8 mouse cellular contexts compared by ENCODE assay signal in the genomic region with DNA sequence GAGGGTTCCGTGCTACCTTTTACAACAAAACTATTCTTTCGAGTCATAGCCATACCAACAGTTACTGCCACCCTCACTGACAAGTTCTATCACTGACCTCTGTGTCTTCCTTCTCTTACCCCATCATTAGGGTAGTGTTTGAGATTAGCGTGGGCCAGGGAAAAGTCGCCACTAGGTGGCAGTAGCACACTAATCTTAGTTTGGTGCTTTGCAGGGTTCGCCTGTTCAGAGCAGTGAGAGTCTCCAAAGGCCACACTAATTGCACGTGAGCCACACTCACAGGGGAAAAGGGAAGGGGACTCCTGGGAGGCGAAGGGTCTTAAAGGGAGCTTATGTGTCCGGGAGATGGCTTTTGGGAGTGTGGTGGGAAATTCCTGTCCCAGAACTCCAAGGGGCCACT. TPM values are rescaled to one million over a fixed set of nuclear protein-coding genes. Genes with fewer than 3 reads are reported as not detected.
A peak's percentile ranks its signal among the peaks of the same experiment; 100 is the strongest.
DNase-seq lines count a peak whose midpoint lies in the region; ATAC-seq and TF ChIP-seq lines count a peak whose summit lies in the region.

No protein-coding gene starts in this region.

- DNase-seq in CH12.LX (ENCODE audit: extremely low read depth) = peak; percentile 86
- DNase-seq in brain, adult 2 months (ENCODE audit: low read depth, low spot score) = peak; percentile 93
- peak; percentile 65 to 80 for DNase-seq in heart, postnatal 36 days
- DNase-seq in layer of hippocampus, adult 11-12 months (ENCODE audit: low spot score) = peak; percentile 91
- DNase-seq in ovary, postnatal 14 days (ENCODE audit: low spot score) = peak; percentile 70
- DNase-seq in thymus, postnatal 0 days (ENCODE audit: low spot score) = peak; percentile 75

- dilution Hi-C loops in CH12.LX (cut with MboI; ENCODE audit: extremely low pct_ligation_motif_present, extremely low pct_unique_long_range_greater_than_20kb, low sequenced_read_pairs) = loop anchor here (25.0 kb wide), 1 partner anchor 412 kb away; no protein-coding TSS in a partner anchor

- no peaks in the 10 kb centered on the region for H3K9me3 ChIP-seq in CH12.LX (replicated peaks; ENCODE audit: low read length)
- H3K9me3 ChIP-seq in lung, embryonic 15.5 days = no peaks in the 10 kb centered on the region

- TF ChIP-seq RAD21 in CH12.LX (IDR thresholded peaks at IDR 0.05; ENCODE audit: low read depth, low read length) = peak; percentile 98

- no peaks in the 10 kb centered on the region for H3K36me3 ChIP-seq in CH12.LX (replicated peaks in 1 of 2; ENCODE audit: control insufficient read depth in 1 of 2, insufficient read depth in 1 of 2, low read length in 1 of 2)
- no peaks in the 10 kb centered on the region for H3K36me3 ChIP-seq in lung, embryonic 15.5 days

- no peak overlapping the region for H3K4me3 ChIP-seq in CH12.LX (replicated peaks in 1 of 3; ENCODE audit: low read depth in 2 of 3, low read length in 2 of 3, poor library complexity in 1 of 3)
- no peak overlapping the region for H3K4me3 ChIP-seq in lung, embryonic 15.5 days

- peak; percentile 86 to 96 for TF ChIP-seq CTCF in CH12.LX (conservative IDR thresholded peaks at IDR 0.05 in 1 of 2, IDR thresholded peaks at IDR 0.05 in 1 of 2; ENCODE audit: low read depth in 2 of 2, low read length in 2 of 2)

- peak overlapping the region; percentile 33 for H3K4me2 ChIP-seq in CH12.LX (ENCODE audit: insufficient read depth, low read depth, poor library complexity, severe bottlenecking)
- H3K4me2 ChIP-seq in lung, embryonic 15.5 days = no peak overlapping the region

- H3K4me1 ChIP-seq in CH12.LX (ENCODE audit: control insufficient read depth in 1 of 2, insufficient read depth in 2 of 2) = peaks cover 0 to 5% of the 10 kb centered on the region in 2 experiments; a peak in 2 of 4 replicates
- H3K4me1 ChIP-seq in lung, embryonic 15.5 days = 0 out of 2 replicates have a peak, but pooled peaks cover 5% of the 10 kb centered on the region

- ATAC-seq in erythroblast, adult 5-6 weeks (replicated peaks; ENCODE audit: low FRiP score, poor library complexity, severe bottlenecking) = peak; percentile 69
- peak; percentile 72; the same call in 1 of the 2 replicates for ATAC-seq in lung, embryonic 15.5 days (ENCODE audit: borderline replicate concordance, extremely low read depth, low FRiP score, low TSS enrichment)

- in situ Hi-C loops in CH12.LX (cut with MboI; ENCODE audit: low pct_ligation_motif_present, low pct_unique_long_range_greater_than_20kb, low sequenced_read_pairs) = no loop called here

- 13% methylated on average over 8 of the region's 8 CpGs for WGBS in lung, embryonic 15.5 days

- TF ChIP-seq POLR2A in CH12.LX (IDR thresholded peaks at IDR 0.05; ENCODE audit: low read depth, low read length) = no peak

- H3K79me2 ChIP-seq in CH12.LX (replicated peaks; ENCODE audit: control insufficient read depth, extremely low read depth, insufficient read depth, poor library complexity, severe bottlenecking) = no peaks in the 10 kb centered on the region

- H3K27ac ChIP-seq in CH12.LX (ENCODE audit: insufficient read depth, low read depth) = no peak overlapping the region
- H3K27ac ChIP-seq in lung, embryonic 15.5 days = no peak overlapping the region

- no peak overlapping the region for H3K9ac ChIP-seq in CH12.LX (ENCODE audit: insufficient read depth, low read depth)
- no peak overlapping the region for H3K9ac ChIP-seq in lung, embryonic 15.5 days

- no peak for TF ChIP-seq EP300 in CH12.LX (IDR thresholded peaks at IDR 0.05; ENCODE audit: low read length)

- no peaks in the 10 kb centered on the region for H3K27me3 ChIP-seq in CH12.LX (replicated peaks)
- no peaks in the 10 kb centered on the region for H3K27me3 ChIP-seq in lung, embryonic 15.5 days

- intact Hi-C loops in heart, postnatal 36 days (cut with DNase I) = loop anchor here (1.0 to 10.0 kb wide), 2 partner anchors 144 to 1264 kb away; no protein-coding TSS in a partner anchor

TF ChIP-seq in CH12.LX, 34 proteins besides CTCF, POLR2A, EP300 and RAD21:
- TF ChIP-seq RCOR1 (conservative IDR thresholded peaks at IDR 0.05; ENCODE audit: low read depth, low read length) (no peak), SMC3 (IDR thresholded peaks at IDR 0.05; ENCODE audit: low read depth, low read length) (peak; percentile 97), MYC (IDR thresholded peaks at IDR 0.05; ENCODE audit: low read depth, low read length) (peak; percentile 62; the same call in 1 of the 2 replicates), ZC3H11A (IDR thresholded peaks at IDR 0.05; ENCODE audit: low read depth, low read length) (peak; percentile 91), BHLHE40 (IDR thresholded peaks at IDR 0.05; ENCODE audit: low read depth, low read length) (peak; percentile 98), TBP (conservative IDR thresholded peaks at IDR 0.05; ENCODE audit: low read depth, low read length) (no peak), NELFE (IDR thresholded peaks at IDR 0.05; ENCODE audit: low read depth, low read length) (no peak; the same call in 1 of the 2 replicates)
TF ChIP-seq in CH12.LX: peak in this region for 4.

RNA-seq across cellular contexts. Expression of a gene that starts 37.3 kb away (rescaled TPM):
- 0.04 and 0.13 TPM in 2 replicates for total RNA-seq in CH12.LX (2012; rRNA removed)
- 0.31 and 0.62 TPM in 2 replicates for total RNA-seq in CH12.LX (2014; rRNA removed)
- polyA plus RNA-seq in CH12.LX (2012; ENCODE audit: insufficient read length, low read depth) = 0.30 and 0.31 TPM in 2 replicates
- not detected in 2 replicates for total RNA-seq in erythroblast, adult 5-6 weeks (2015; ENCODE audit: low replicate concordance)
- total RNA-seq in erythroblast, adult 5-6 weeks (2017; ENCODE audit: low replicate concordance) = not detected in 2 replicates
- under 1 TPM; 0.16 to 0.56 TPM for total RNA-seq in heart, postnatal 36 days (2021)
- 0.89 and 1.5 TPM in 2 replicates for polyA plus RNA-seq in lung, embryonic 15.5 days (2015; fragmentation: Nextera tagmentation; extraction: Ambion mirVana)
- 0.26 and 0.60 TPM in 2 replicates for polyA plus RNA-seq in thymus, postnatal 0 days (2015; fragmentation: Nextera tagmentation; extraction: Ambion mirVana)
